Mouse (Mus musculus) myocyte (in vitro differentiated cells): Measurements from ENCODE around the gene Tmem230.

ENCODE experiments used
- CEBPB ChIP-seq: IDR thresholded peaks from 2 replicates; pipeline ENCODE4 v1.6.1; 2011; ENCODE audit warnings: mild to moderate bottlenecking, moderate library complexity; ENCODE audit not compliant: poor library complexity, insufficient read depth, severe bottlenecking
- MAX ChIP-seq: IDR thresholded peaks from one replicate; pipeline ENCODE4 v1.6.1; 2011; ENCODE audit warnings: low read depth, mild to moderate bottlenecking, control low read depth
- POLR2A ChIP-seq: IDR thresholded peaks from one replicate; pipeline ENCODE4 v1.6.1; 2011; ENCODE audit warnings: low read depth, mild to moderate bottlenecking, control low read depth, moderate library complexity; ENCODE audit not compliant: insufficient read length
- POLR2AphosphoS2 ChIP-seq: IDR thresholded peaks from one replicate; pipeline ENCODE4 v1.6.1; 2011; ENCODE audit warnings: low read depth, control low read depth; ENCODE audit not compliant: insufficient read length
- TCF3 ChIP-seq: IDR thresholded peaks from one replicate; pipeline ENCODE4 v1.6.1; 2011; ENCODE audit warnings: low read depth, control low read depth; ENCODE audit not compliant: insufficient read length

DNA sequence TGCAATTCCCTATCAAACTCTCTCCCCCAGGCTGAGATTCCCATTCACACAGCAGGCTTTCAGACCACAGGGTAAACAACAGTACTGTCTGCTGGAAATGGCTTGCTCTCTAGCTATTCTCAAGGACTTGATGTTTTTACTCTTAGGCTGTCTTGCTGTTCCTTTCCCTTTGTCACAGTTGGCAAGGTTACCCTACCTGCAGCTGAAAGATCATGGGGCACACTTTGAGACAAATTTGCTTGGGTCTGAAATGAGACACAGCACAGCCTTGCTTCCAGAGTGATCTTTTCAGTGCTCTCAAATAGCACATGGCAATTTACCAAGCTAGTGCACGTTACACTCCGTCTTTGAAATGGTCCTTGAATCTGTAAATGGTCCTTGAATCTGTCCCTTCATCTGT is 52.0 kb downstream of the Tmem230 start:
- TF ChIP-seq POLR2A (no peak), CEBPB (no peak), POLR2AphosphoS2 (no peak), MAX (no peak), TCF3 (no peak)
